Mouse (Mus musculus) intestine, embryonic 16.5 days (tissue): ENCODE results near the gene B4galt5. TPM values are rescaled to one million over a fixed set of nuclear protein-coding genes. Genes with fewer than 3 reads are reported as not detected.
A peak's percentile ranks its signal among the peaks of the same experiment; 100 is the strongest.

Experiments
- ATAC-seq: fragments of 200-750 bp; cut with Nextera tagmentation; 2 replicates; pipeline ENCODE4 v1.8.0; 2017; ENCODE audit warnings: moderate TSS enrichment, moderate library complexity
- H3K27ac ChIP-seq: fragments of 300-500 bp; sonication (generic); 2 replicates; pipeline ENCODE4 v1.5.1; 2014; ENCODE audit warnings: mild to moderate bottlenecking, low read length
- H3K27me3 ChIP-seq: fragments of 300-500 bp; sonication (generic); replicated peaks from 2 replicates; pipeline ENCODE4 v1.6.1; 2014; ENCODE audit warnings: low read length, control low read depth, mixed read lengths; ENCODE audit not compliant: control insufficient read depth, insufficient read depth
- H3K36me3 ChIP-seq: fragments of 300-500 bp; sonication (generic); 2 replicates; pipeline ENCODE4 v1.6.1; 2014; ENCODE audit warnings: low read length, control low read depth; ENCODE audit not compliant: control insufficient read depth, insufficient read depth
- H3K4me1 ChIP-seq: fragments of 300-500 bp; sonication (generic); 2 replicates; pipeline ENCODE4 v1.6.1; 2014; ENCODE audit warnings: low read length, control low read depth, mixed read lengths; ENCODE audit not compliant: control insufficient read depth, insufficient read depth
- H3K4me2 ChIP-seq: fragments of 300-500 bp; sonication (generic); 2 replicates; pipeline ENCODE4 v1.6.1; 2014; ENCODE audit warnings: low read depth, low read length, control low read depth
- H3K4me3 ChIP-seq: fragments of 300-500 bp; sonication (generic); 2 replicates; pipeline ENCODE4 v1.5.1; 2014; ENCODE audit warnings: mild to moderate bottlenecking, low read length
- H3K9ac ChIP-seq: fragments of 300-500 bp; sonication (generic); 2 replicates; pipeline ENCODE4 v1.6.1; 2014; ENCODE audit warnings: low read depth, low read length
- H3K9me3 ChIP-seq: fragments of 300-500 bp; sonication (generic); 2 replicates; pipeline ENCODE4 v1.6.1; 2016; ENCODE audit warnings: low read length, control low read depth; ENCODE audit not compliant: control insufficient read depth
- WGBS: fragments of 180-500 bp; shearing (Covaris S2); extraction: QIAGEN DNeasy Blood & Tissue Kit; methylation state at CpG from one replicate; pipeline ENCODE4 v1.1.7; 2014; 5-methylcytosine and 5-hydroxymethylcytosine counted together
- polyA plus RNA-seq: library from polyadenylated mRNA; unstranded; fragments of >200 nt; fragmentation: Nextera tagmentation; extraction: Ambion mirVana; gene quantifications from 2 replicates; pipeline ENCODE4 v1.2.1, GENCODE M21; 2015

Gene B4galt5
- polyA plus RNA-seq, 1 experiment from 2014 or later: 8.1 TPM

- Histone ChIP-seq H3K4me2 (no peak overlapping the region), H3K9ac (no peak overlapping the region), H3K27ac (no peak overlapping the region), H3K4me3 (no peak overlapping the region), H3K27me3 (no peaks in the 10 kb centered on the region), H3K4me1 (peaks cover 33% of the 10 kb centered on the region), H3K9me3 (no peaks in the 10 kb centered on the region), H3K36me3 (peaks cover 2% of the 10 kb centered on the region; the same call in 1 of the 2 replicates)
- no peak for ATAC-seq
- 100% methylated on average over 1 of the region's 1 CpGs for WGBS
Measured at GRCm38 (mm10) chr2:167310121-167310520, 38.9 kb downstream of the B4galt5 start.

GRCm38 (mm10) chr2:167309286-167309685 is 39.7 kb downstream of the B4galt5 start:
- H3K4me1 ChIP-seq: peaks cover 25% of the 10 kb centered on the region
- H3K4me2 ChIP-seq: no peak overlapping the region
- WGBS: 88% methylated on average over 12 of the region's 12 CpGs
- ATAC-seq: no peak
- H3K27me3 ChIP-seq: no peaks in the 10 kb centered on the region
- H3K9me3 ChIP-seq: no peaks in the 10 kb centered on the region
- H3K27ac ChIP-seq: no peak overlapping the region
- H3K36me3 ChIP-seq: peaks cover 2% of the 10 kb centered on the region; the same call in 1 of the 2 replicates
- H3K4me3 ChIP-seq: no peak overlapping the region
- no peak overlapping the region for H3K9ac ChIP-seq

GRCm38 (mm10) chr2:167307716-167308115 is 41.3 kb downstream of the B4galt5 start:
- no peak for ATAC-seq
- Histone ChIP-seq H3K9me3 (no peaks in the 10 kb centered on the region), H3K36me3 (peaks cover 2% of the 10 kb centered on the region; the same call in 1 of the 2 replicates), H3K27ac (peak overlapping the region; percentile 6), H3K9ac (0 out of 2 replicates have a peak overlapping the region, but pooled peaks have one; percentile 9), H3K4me2 (peak overlapping the region; percentile 26), H3K4me1 (peaks cover 11% of the 10 kb centered on the region), H3K27me3 (no peaks in the 10 kb centered on the region), H3K4me3 (no peak overlapping the region)
- WGBS: 43% methylated on average over 12 of the region's 12 CpGs

- Histone ChIP-seq H3K27ac (peak overlapping the region; percentile 6), H3K9me3 (no peaks in the 10 kb centered on the region), H3K9ac (peak overlapping the region; percentile 9; the same call in 1 of the 2 replicates), H3K27me3 (no peaks in the 10 kb centered on the region), H3K36me3 (peaks cover 2% of the 10 kb centered on the region; the same call in 1 of the 2 replicates), H3K4me1 (peaks cover 11% of the 10 kb centered on the region), H3K4me3 (no peak overlapping the region), H3K4me2 (peak overlapping the region; percentile 26; the same call in 1 of the 2 replicates)
- 75% methylated on average over 15 of the region's 15 CpGs for WGBS
- peak; percentile 64 for ATAC-seq
Measured at GRCm38 (mm10) chr2:167306626-167307541, 42.1 kb downstream of the B4galt5 start.

- H3K27me3 ChIP-seq: no peaks in the 10 kb centered on the region
- no peaks in the 10 kb centered on the region for H3K9me3 ChIP-seq
- H3K4me2 ChIP-seq: no peak overlapping the region
- no peak overlapping the region for H3K27ac ChIP-seq
- H3K4me3 ChIP-seq: no peak overlapping the region
- no peak for ATAC-seq
- peaks cover 11% of the 10 kb centered on the region for H3K4me1 ChIP-seq
- WGBS: 75% methylated on average over 4 of the region's 4 CpGs
- peaks cover 2% of the 10 kb centered on the region; the same call in 1 of the 2 replicates for H3K36me3 ChIP-seq
- H3K9ac ChIP-seq: no peak overlapping the region
Measured at GRCm38 (mm10) chr2:167306273-167306594, 42.7 kb downstream of the B4galt5 start.

- Histone ChIP-seq H3K27ac (no peak overlapping the region), H3K27me3 (no peaks in the 10 kb centered on the region), H3K4me1 (peaks cover 11% of the 10 kb centered on the region), H3K36me3 (peaks cover 2% of the 10 kb centered on the region; the same call in 1 of the 2 replicates), H3K4me3 (no peak overlapping the region), H3K9ac (no peak overlapping the region), H3K9me3 (no peaks in the 10 kb centered on the region), H3K4me2 (no peak overlapping the region)
- no peak for ATAC-seq
- 93% methylated on average over 12 of the region's 13 CpGs for WGBS
Measured at GRCm38 (mm10) chr2:167305382-167306272, 43.4 kb downstream of the B4galt5 start.

- peaks cover 2% of the 10 kb centered on the region; the same call in 1 of the 2 replicates for H3K36me3 ChIP-seq
- WGBS: 88% methylated on average over 16 of the region's 16 CpGs
Measured at GRCm38 (mm10) chr2:167304651-167305381, 44.2 kb downstream of the B4galt5 start.

GRCm38 (mm10) chr2:167303806-167304205 is 45.2 kb downstream of the B4galt5 start:
- no peak overlapping the region for H3K27ac ChIP-seq
- H3K4me1 ChIP-seq: peaks cover 23% of the 10 kb centered on the region
- H3K4me3 ChIP-seq: no peak overlapping the region
- H3K27me3 ChIP-seq: no peaks in the 10 kb centered on the region
- ATAC-seq: no peak
- H3K36me3 ChIP-seq: peaks cover 2% of the 10 kb centered on the region; the same call in 1 of the 2 replicates
- 94% methylated on average over 6 of the region's 6 CpGs for WGBS
- H3K4me2 ChIP-seq: no peak overlapping the region
- no peaks in the 10 kb centered on the region for H3K9me3 ChIP-seq
- H3K9ac ChIP-seq: no peak overlapping the region

More at GRCm38 (mm10) chr2:167304651-167305381, 44.2 kb downstream of the B4galt5 start:
- Histone ChIP-seq H3K9me3 (no peaks in the 10 kb centered on the region), H3K27me3 (no peaks in the 10 kb centered on the region), H3K27ac (no peak overlapping the region), H3K4me2 (no peak overlapping the region), H3K4me3 (no peak overlapping the region), H3K4me1 (peaks cover 14% of the 10 kb centered on the region), H3K9ac (no peak overlapping the region)
- no peak for ATAC-seq
